Mouse (Mus musculus) E14TG2a.4 (cell line): ENCODE results near the gene Zbtb37.
"Not testable (repeated sequence)": the region's sequence is repeated elsewhere in the genome, so short reads cannot be mapped to it uniquely, and the experiment has no call there.

Source experiments
- H3K27me3 ChIP-seq: 2 replicates; pipeline ENCODE4 v1.6.1; 2014; ENCODE audit warnings: low read length, control low read depth; ENCODE audit not compliant: insufficient read depth
- H3K36me3 ChIP-seq: 2 replicates; pipeline ENCODE4 v1.6.1; 2014; ENCODE audit warnings: low read length, control low read depth; ENCODE audit not compliant: insufficient read depth
- H3K4me1 ChIP-seq: replicated peaks from 2 replicates; pipeline ENCODE4 v1.6.1; 2014; ENCODE audit warnings: low read depth, low read length, control low read depth
- H3K4me3 ChIP-seq: replicated peaks from 2 replicates; pipeline ENCODE4 v1.5.1; 2014; ENCODE audit warnings: mild to moderate bottlenecking, low read length
- H3K9me3 ChIP-seq: 2 replicates; pipeline ENCODE4 v1.6.1; 2014; ENCODE audit warnings: low read length, control low read depth
- CTCF ChIP-seq: conservative IDR thresholded peaks from 2 replicates; pipeline ENCODE4 v1.5.1; 2014; ENCODE audit warnings: low read length
- NANOG ChIP-seq: IDR thresholded peaks from 2 replicates; pipeline ENCODE4 v1.6.1; 2014; ENCODE audit warnings: borderline replicate concordance, low read length, mixed read lengths
- POU5F1 ChIP-seq: IDR thresholded peaks from 2 replicates; pipeline ENCODE4 v1.6.1; 2014; ENCODE audit warnings: low read length, borderline replicate concordance

Zbtb37 gene

DNA sequence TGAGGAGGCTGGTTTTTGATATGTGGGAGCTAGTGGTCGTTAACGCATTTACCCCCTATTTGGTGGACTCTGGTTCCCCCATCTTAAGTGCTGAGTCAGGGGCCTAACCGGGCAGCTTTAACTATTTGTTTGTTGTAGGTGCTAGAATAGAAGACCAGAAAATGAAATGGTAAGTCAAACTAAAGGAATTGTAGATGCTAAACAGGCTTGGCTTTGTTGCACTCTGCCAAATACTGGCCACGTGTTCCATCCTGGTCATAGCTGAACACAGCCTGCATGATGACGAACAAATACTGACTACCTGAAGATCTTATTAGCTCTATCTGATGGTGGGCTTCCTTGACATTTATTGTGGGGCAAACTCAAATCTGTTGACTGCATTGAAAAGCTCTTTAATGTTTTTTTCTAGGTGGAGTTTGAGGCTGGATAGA is 1.8 kb upstream of the Zbtb37 start:
- Histone ChIP-seq H3K9me3 (no peaks in the 10 kb centered on the region), H3K4me3 (peak overlapping the region; percentile 86), H3K36me3 (peaks cover 56% of the 10 kb centered on the region), H3K27me3 (no peaks in the 10 kb centered on the region), H3K4me1 (peaks cover 20% of the 10 kb centered on the region)
- TF ChIP-seq CTCF (no peak), NANOG (no peak), POU5F1 (no peak)

DNA sequence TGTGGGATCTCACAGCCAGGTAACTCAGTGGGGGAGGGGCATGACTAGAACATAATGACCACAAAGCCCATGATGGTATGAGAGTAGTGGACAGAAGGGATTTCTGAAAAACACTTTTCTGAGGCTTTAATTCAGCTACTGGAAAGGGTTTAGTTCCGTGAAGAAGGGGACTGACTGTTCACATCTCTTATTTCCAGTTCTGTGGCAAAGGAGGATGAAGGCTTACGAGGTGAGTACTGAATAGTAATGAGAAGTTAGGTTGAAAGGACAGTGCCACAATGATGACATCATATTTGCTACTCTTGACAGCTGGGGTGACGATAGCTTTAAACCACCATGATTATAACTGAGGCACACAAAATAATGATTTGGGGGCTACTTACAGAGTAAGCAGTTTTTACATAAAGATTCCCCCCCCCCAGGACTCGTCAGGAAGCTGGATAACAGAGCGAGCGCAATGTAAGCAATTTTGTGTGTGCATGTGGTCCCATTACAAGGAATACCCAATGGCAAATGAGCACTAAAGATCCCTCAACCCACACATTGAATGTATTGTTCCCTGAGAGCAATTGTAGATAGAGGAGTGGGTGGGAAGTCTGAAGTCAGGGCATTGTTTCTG is 1.2 kb upstream of the Zbtb37 start:
- Histone ChIP-seq H3K36me3 (peaks cover 56% of the 10 kb centered on the region), H3K27me3 (no peaks in the 10 kb centered on the region), H3K4me3 (peak overlapping the region; percentile 86), H3K4me1 (peaks cover 20% of the 10 kb centered on the region), H3K9me3 (no peaks in the 10 kb centered on the region)
- TF ChIP-seq POU5F1 (no peak), NANOG (no peak), CTCF (no peak)

DNA sequence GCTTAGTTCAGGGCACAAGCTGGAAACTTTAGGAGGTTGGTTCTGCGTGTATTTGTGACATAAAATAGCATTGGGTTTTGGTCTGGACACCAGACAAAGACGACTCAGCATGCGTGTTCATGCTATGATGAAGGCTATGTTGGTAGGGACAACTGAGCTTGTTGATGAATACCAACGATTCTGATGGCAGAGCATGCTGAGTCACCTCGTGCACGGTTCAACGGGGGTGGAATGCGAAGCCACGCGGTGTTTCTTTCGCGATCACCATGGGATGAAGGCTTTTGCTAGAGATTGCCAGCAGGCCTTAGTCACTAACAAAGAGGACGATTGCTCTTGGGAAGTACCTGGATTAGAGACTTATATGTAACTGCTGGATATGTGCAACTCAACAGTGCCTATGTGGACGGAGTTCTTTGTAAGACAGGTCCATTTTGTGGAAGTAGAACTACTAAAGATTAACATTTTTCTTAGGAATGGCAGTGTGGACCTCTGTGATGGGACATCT is 684 bp upstream of the Zbtb37 start:
- TF ChIP-seq POU5F1 (no peak), CTCF (no peak), NANOG (no peak)
- Histone ChIP-seq H3K4me3 (peak overlapping the region; percentile 86), H3K36me3 (peaks cover 56% of the 10 kb centered on the region), H3K4me1 (peaks cover 23% of the 10 kb centered on the region), H3K27me3 (no peaks in the 10 kb centered on the region), H3K9me3 (no peaks in the 10 kb centered on the region)

DNA sequence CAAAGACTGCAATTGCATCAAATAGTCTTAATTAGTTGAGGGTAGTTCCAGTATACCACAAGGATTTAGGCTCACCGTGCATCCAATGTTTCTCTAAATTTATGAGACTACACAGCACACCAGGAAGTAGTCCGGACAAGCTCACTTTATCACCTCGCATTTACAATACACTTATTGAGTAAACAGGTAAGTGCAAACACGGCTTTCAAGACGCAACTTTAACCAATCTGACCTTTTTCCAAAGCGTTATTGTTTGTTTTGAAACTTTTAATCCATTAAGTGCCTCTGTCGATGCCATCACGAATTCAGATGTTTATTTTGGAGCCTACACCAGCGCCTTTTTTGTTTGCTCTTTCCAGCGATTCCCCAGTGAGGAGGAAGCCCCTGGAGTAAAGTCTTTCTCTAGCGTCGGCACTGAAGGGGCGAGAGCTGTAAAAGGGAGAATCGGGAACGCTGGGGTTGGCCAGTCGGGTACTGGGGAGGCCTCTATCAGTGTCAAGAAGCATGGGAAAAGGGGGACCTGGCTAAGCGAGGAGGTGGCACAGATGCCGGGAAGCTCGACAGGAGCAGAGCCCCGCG is 704 bp downstream of the Zbtb37 start:
- TF ChIP-seq NANOG (no peak), POU5F1 (no peak), CTCF (no peak)
- H3K4me3 ChIP-seq = peak overlapping the region; percentile 86
- peaks cover 23% of the 10 kb centered on the region for H3K4me1 ChIP-seq
- H3K27me3 ChIP-seq = no peaks in the 10 kb centered on the region
- H3K9me3 ChIP-seq = no peaks in the 10 kb centered on the region
- H3K36me3 ChIP-seq = peaks cover 70% of the 10 kb centered on the region

DNA sequence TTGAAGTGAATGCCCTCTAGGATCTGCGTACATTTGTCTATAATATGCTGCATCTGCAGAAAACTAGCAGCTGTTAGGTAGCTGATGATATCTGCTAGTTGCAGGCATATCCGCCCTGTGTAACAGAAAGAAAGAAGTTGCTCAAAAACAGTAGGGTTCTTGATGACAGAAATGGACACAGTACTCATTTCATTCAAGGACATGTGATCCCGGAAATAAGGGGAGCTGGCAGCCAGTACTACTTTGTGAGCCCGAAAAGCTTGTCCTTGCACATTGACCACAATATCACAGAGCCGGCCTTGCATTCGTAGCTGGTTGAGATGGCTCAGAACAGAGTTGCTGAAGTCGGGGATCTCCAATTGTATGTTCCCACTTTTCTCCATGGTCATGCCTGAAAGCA is 2.3 kb downstream of the Zbtb37 start:
- TF ChIP-seq POU5F1 = no peak
- Histone ChIP-seq H3K9me3 (no peaks in the 10 kb centered on the region), H3K4me3 (no peak overlapping the region), H3K36me3 (peaks cover 62% of the 10 kb centered on the region), H3K4me1 (peaks cover 31% of the 10 kb centered on the region), H3K27me3 (no peaks in the 10 kb centered on the region)

DNA sequence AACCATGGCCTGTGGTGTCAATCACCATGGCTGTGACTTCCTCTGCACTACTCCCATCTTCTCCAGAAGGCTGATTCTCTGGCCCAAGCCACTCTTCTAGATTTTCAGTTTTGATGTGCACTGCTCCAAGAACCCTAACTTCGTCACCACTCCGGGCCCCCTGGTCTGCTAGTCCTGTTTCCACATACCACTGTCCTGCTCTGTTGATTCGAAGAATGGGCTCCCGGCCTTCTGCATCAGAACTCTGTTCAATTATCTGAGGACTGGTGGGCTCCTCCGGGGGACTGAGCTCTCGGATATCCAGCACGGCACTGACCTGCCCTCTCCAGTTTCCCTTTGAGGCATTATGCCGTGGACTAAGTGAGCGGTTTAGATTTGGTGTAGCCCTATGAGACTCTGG is 2.8 kb downstream of the Zbtb37 start:
- TF ChIP-seq CTCF = no peak
- TF ChIP-seq NANOG = no peak
- Histone ChIP-seq H3K9me3 (no peaks in the 10 kb centered on the region), H3K4me1 (peaks cover 33% of the 10 kb centered on the region), H3K4me3 (no peak overlapping the region), H3K36me3 (peaks cover 61% of the 10 kb centered on the region), H3K27me3 (no peaks in the 10 kb centered on the region)

DNA sequence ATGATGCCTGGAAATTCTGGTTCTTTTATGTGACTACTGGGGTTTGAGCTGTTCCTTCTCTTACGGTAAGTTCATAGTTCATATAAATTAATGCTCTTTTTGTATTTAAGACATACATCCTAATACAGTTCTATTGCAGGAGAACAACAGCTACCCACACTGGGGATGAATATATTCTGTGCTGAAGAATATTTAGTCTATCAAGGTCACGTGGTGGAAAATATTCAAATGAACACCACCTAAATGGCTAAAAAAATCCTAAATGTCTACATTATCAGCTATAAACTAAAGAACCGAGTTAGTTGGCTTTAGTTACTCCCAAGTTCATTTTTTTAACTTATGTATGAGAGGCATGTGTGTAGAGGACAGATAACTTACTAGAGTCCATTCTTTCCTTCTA is 4.6 kb downstream of the Zbtb37 start:
- Histone ChIP-seq H3K9me3 (no peaks in the 10 kb centered on the region), H3K36me3 (peaks cover 53% of the 10 kb centered on the region), H3K4me1 (peaks cover 33% of the 10 kb centered on the region), H3K27me3 (no peaks in the 10 kb centered on the region), H3K4me3 (no peak overlapping the region)
- no peak for TF ChIP-seq NANOG
- no peak for TF ChIP-seq CTCF
- no peak for TF ChIP-seq POU5F1

DNA sequence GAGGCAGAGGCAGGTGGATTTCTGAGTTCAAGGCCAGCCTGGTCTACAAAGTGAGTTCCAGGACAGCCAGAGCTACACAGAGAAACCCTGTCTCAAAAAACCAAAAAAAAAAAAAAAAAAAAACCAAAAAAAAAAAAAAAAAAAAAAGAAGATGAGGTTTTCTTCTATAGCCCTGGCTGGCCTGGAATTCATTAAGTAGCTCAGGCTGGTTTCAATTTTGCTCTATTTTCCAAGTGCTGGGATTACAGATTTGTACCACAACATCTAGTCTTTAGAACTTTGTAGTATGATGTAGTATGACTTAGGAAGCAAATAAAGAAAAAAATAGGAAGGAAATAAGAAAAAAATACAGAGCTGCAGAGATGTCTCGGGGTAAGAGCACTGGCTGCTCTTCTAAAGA is 6.2 kb downstream of the Zbtb37 start:
- H3K9me3 ChIP-seq, H3K4me3 ChIP-seq, H3K27me3 ChIP-seq: not testable (repeated sequence)
- Histone ChIP-seq H3K36me3 (peaks cover 60% of the 10 kb centered on the region), H3K4me1 (peaks cover 28% of the 10 kb centered on the region)

DNA sequence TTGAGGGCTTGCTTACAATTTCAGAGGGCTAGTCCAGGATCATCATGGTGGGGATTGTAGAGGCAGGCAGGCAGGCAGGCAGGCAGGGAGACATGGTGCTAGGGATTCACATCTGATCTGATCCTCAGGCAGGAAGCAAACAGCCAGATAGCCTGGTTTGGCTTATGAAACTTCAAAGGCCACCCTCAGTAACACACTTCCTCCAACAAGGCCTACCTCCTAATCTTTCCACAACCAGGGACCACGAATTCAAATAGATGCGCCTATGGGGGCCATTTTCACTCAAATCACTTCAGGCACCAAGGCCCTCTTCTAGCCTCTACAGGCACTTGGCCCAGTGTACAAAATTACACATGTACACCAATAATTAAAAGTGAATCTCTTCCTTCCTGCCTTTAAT is 7.5 kb downstream of the Zbtb37 start:
- no peak overlapping the region for H3K4me3 ChIP-seq
- TF ChIP-seq POU5F1 = no peak
- no peak for TF ChIP-seq NANOG

More for the DNA sequence above, 7.5 kb downstream of the Zbtb37 start:
- Histone ChIP-seq H3K36me3 (peaks cover 55% of the 10 kb centered on the region), H3K4me1 (peaks cover 17% of the 10 kb centered on the region), H3K9me3 (no peaks in the 10 kb centered on the region), H3K27me3 (no peaks in the 10 kb centered on the region)
